Mouse (Mus musculus): ENCODE measurements around the gene Smcp. TPM values are rescaled to one million over a fixed set of nuclear protein-coding genes. Genes with fewer than 3 reads are reported as not detected.

Gene Smcp
- total and polyA plus RNA-seq, 3 experiments = 0.86 TPM; not detected in 2

DNA sequence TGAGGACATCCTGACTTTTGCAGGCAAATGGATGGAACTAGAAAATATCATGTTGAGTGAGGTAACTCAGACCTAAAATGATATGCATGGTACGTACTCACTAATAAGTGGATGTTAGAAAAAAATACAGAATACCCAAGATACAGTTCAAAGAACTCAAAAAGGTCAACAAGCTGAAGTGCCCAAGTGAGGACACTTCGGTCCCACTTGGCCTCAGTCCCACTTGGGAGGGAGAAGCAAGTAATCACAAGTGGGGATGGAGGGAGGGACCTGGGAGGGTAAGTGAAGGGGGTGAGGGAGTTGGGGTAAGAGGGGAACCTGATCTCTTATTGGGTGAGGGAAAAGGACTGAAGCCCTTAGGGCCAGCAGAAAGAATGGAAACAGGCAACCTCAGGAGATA, 20.0 kb downstream of the Smcp start:
- no peak for TF ChIP-seq EP300 (IDR thresholded peaks at IDR 0.05; ENCODE audit: insufficient read depth, low read depth, low read length)
- TF ChIP-seq CTCF (IDR thresholded peaks at IDR 0.05) = no peak
- TF ChIP-seq POLR2A (IDR thresholded peaks at IDR 0.05; ENCODE audit: insufficient read depth, low read depth, low read length) = no peak
- Histone ChIP-seq H3K27me3 (ENCODE audit: control insufficient read depth, insufficient read depth, low read length) (no peaks in the 10 kb centered on the region), H3K79me2 (replicated peaks; ENCODE audit: control insufficient read depth, insufficient read depth, low read length) (no peaks in the 10 kb centered on the region), H3K9ac (ENCODE audit: low read depth, low read length) (no peak overlapping the region), H3K27ac (no peak overlapping the region), H3K4me1 (ENCODE audit: control insufficient read depth, insufficient read depth, low read length) (no peaks in the 10 kb centered on the region), H3K4me3 (no peak overlapping the region), H3K36me3 (ENCODE audit: control insufficient read depth, insufficient read depth, low read length) (no peaks in the 10 kb centered on the region)
- intact Hi-C loops (cut with DNase I) = no loop called here
- no peak for DNase-seq
- 84% methylated on average over 2 of the region's 2 CpGs for WGBS

DNA sequence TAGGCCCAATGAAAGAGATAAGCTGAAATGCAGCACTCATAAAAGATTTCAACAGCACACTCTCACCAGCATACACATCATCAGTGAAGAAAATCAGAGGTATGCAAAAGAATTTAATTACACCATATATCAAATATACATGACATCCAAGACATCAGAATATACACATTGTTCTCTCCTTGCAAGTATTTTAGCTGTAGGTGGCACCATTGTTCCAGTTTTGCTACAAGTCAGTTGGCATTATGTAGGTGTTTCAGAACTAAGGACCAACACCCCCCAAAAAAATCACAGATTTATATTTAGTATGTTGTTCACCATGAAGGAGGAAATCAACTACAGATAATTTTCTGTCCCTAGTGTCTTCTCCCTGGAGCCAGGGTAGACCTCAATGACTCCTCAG, 23.4 kb downstream of the Smcp start:
- Histone ChIP-seq H3K27me3 (ENCODE audit: control insufficient read depth, insufficient read depth, low read length) (no peaks in the 10 kb centered on the region), H3K9ac (ENCODE audit: low read depth, low read length) (no peak overlapping the region), H3K79me2 (replicated peaks; ENCODE audit: control insufficient read depth, insufficient read depth, low read length) (no peaks in the 10 kb centered on the region), H3K4me1 (ENCODE audit: control insufficient read depth, insufficient read depth, low read length) (no peaks in the 10 kb centered on the region), H3K27ac (no peak overlapping the region), H3K4me3 (no peak overlapping the region), H3K36me3 (ENCODE audit: control insufficient read depth, insufficient read depth, low read length) (no peaks in the 10 kb centered on the region)
- no peak for DNase-seq
- no peak for TF ChIP-seq CTCF (IDR thresholded peaks at IDR 0.05)
- no peak for TF ChIP-seq EP300 (IDR thresholded peaks at IDR 0.05; ENCODE audit: insufficient read depth, low read depth, low read length)
- no peak for TF ChIP-seq POLR2A (IDR thresholded peaks at IDR 0.05; ENCODE audit: insufficient read depth, low read depth, low read length)
- intact Hi-C loops (cut with DNase I) = no loop called here

DNA sequence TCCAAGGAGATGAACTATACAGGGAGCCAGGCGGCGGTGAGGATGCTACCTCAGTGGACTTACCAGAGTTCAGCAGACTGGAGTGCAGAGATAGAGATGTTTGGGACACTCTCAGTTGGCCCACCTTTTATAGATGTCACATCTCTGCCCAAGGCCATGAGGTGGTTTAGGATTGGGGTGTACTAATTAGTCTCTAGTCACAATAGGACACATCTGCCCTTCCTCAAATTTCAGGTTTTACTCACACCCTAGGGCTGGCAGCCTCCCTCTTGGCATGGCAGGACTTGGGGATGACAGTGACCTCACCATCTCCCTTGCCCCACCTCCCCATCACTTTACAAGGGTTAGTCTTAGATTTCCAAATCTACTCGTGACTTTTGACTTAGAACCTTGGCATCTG, 54.4 kb downstream of the Smcp start, which contains the start of gene 2310046K23Rik:
Gene 2310046K23Rik, minus strand, starts transcription at position 101 of the 400 bp plus-strand sequence.
- TF ChIP-seq POLR2A (IDR thresholded peaks at IDR 0.05; ENCODE audit: insufficient read depth, low read depth, low read length) (no peak), EP300 (IDR thresholded peaks at IDR 0.05; ENCODE audit: insufficient read depth, low read depth, low read length) (no peak), CTCF (IDR thresholded peaks at IDR 0.05) (no peak)
- Histone ChIP-seq H3K27me3 (ENCODE audit: control insufficient read depth, insufficient read depth, low read length) (no peaks in the 10 kb centered on the region), H3K9ac (ENCODE audit: low read depth, low read length) (no peak within 1 kb of the TSS), H3K79me2 (replicated peaks; ENCODE audit: control insufficient read depth, insufficient read depth, low read length) (no peaks in the 10 kb centered on the region), H3K27ac (no peak within 1 kb of the TSS), H3K36me3 (ENCODE audit: control insufficient read depth, insufficient read depth, low read length) (no peaks in the 10 kb centered on the region), H3K4me1 (ENCODE audit: control insufficient read depth, insufficient read depth, low read length) (no peaks in the 10 kb centered on the region), H3K4me3 (no peak within 1 kb of the TSS)
- WGBS = 69% methylated on average over 3 of the region's 3 CpGs
- DNase-seq = no peak
- intact Hi-C loops (cut with DNase I) = no loop called here

Other genes starting within 250 kb of the Smcp start
- not detected for gene Sprr2d, start 249.9 kb downstream of the Smcp start, total RNA-seq (2021)
- gene Sprr2d, start 249.9 kb downstream of the Smcp start, polyA plus RNA-seq (2012; rRNA removed) = not detected in 2 replicates
- gene Sprr2e, start 236.9 kb downstream of the Smcp start, total RNA-seq (2021) = not detected
- gene Sprr2e, start 236.9 kb downstream of the Smcp start, polyA plus RNA-seq (2012; rRNA removed) = not detected in 2 replicates
- gene Sprr2f, start 223.8 kb downstream of the Smcp start, total RNA-seq (2021) = not detected
- not detected in 2 replicates for gene Sprr2f, start 223.8 kb downstream of the Smcp start, polyA plus RNA-seq (2012; rRNA removed)
- gene Sprr2h, start 203.3 kb downstream of the Smcp start, total RNA-seq (2021) = not detected
- gene Sprr2h, start 203.3 kb downstream of the Smcp start, polyA plus RNA-seq (2012; rRNA removed) = not detected in 2 replicates
- gene Sprr2i, start 181.0 kb downstream of the Smcp start, total RNA-seq (2021) = not detected
- not detected in 2 replicates for gene Sprr2i, start 181.0 kb downstream of the Smcp start, polyA plus RNA-seq (2012; rRNA removed)
- not detected for gene Sprr2j-ps, start 170.9 kb downstream of the Smcp start, total RNA-seq (2021)
- gene Sprr2j-ps, start 170.9 kb downstream of the Smcp start, polyA plus RNA-seq (2012; rRNA removed) = not detected in 2 replicates
- 1 to 10 TPM; 3.3 to 3.5 TPM for gene Gm9774, start 159.6 kb downstream of the Smcp start, total RNA-seq (2021)
- 4.6 and 4.7 TPM in 2 replicates for gene Gm9774, start 159.6 kb downstream of the Smcp start, polyA plus RNA-seq (2012; rRNA removed)
- gene Sprr2k, start 156.4 kb downstream of the Smcp start, total RNA-seq (2021) = not detected
- not detected in 2 replicates for gene Sprr2k, start 156.4 kb downstream of the Smcp start, polyA plus RNA-seq (2012; rRNA removed)
- not detected for gene Sprr1b, start 150.2 kb downstream of the Smcp start, total RNA-seq (2021)
- not detected in 2 replicates for gene Sprr1b, start 150.2 kb downstream of the Smcp start, polyA plus RNA-seq (2012; rRNA removed)
- gene Sprr3, start 130.3 kb downstream of the Smcp start, total RNA-seq (2021) = not detected
- not detected in 2 replicates for gene Sprr3, start 130.3 kb downstream of the Smcp start, polyA plus RNA-seq (2012; rRNA removed)
- not detected for gene Sprr1a, start 103.1 kb downstream of the Smcp start, total RNA-seq (2021)
- gene Sprr1a, start 103.1 kb downstream of the Smcp start, polyA plus RNA-seq (2012; rRNA removed) = 0.66 TPM in 1 of 2 replicates, not detected in the other
- gene Sprr4, start 88.5 kb downstream of the Smcp start, total RNA-seq (2021) = not detected
- not detected in 2 replicates for gene Sprr4, start 88.5 kb downstream of the Smcp start, polyA plus RNA-seq (2012; rRNA removed)
- not detected for gene 2310046K23Rik, start 54.5 kb downstream of the Smcp start, total RNA-seq (2021)
- gene 2310046K23Rik, start 54.5 kb downstream of the Smcp start, polyA plus RNA-seq (2012; rRNA removed) = not detected in 2 replicates
- not detected for gene Ivl, start 15.3 kb downstream of the Smcp start, total RNA-seq (2021)
- not detected in 2 replicates for gene Ivl, start 15.3 kb downstream of the Smcp start, polyA plus RNA-seq (2012; rRNA removed)
- gene 2210017I01Rik, start 18.5 kb upstream of the Smcp start, total RNA-seq (2021) = not detected
- not detected in 2 replicates for gene 2210017I01Rik, start 18.5 kb upstream of the Smcp start, polyA plus RNA-seq (2012; rRNA removed)
- gene Lce6a, start 32.7 kb upstream of the Smcp start, total RNA-seq (2021) = not detected
- not detected in 2 replicates for gene Lce6a, start 32.7 kb upstream of the Smcp start, polyA plus RNA-seq (2012; rRNA removed)
- gene Lce1a1, start 59.3 kb upstream of the Smcp start, total RNA-seq (2021) = not detected
- not detected in 2 replicates for gene Lce1a1, start 59.3 kb upstream of the Smcp start, polyA plus RNA-seq (2012; rRNA removed)
- gene Lce1b, start 67.9 kb upstream of the Smcp start, total RNA-seq (2021) = not detected
- not detected in 2 replicates for gene Lce1b, start 67.9 kb upstream of the Smcp start, polyA plus RNA-seq (2012; rRNA removed)
- gene Lce1a2, start 81.3 kb upstream of the Smcp start, total RNA-seq (2021) = not detected
- not detected in 2 replicates for gene Lce1a2, start 81.3 kb upstream of the Smcp start, polyA plus RNA-seq (2012; rRNA removed)
- gene Lce1c, start 90.2 kb upstream of the Smcp start, total RNA-seq (2021) = not detected
- not detected in 2 replicates for gene Lce1c, start 90.2 kb upstream of the Smcp start, polyA plus RNA-seq (2012; rRNA removed)
- not detected for gene Lce1d, start 98.2 kb upstream of the Smcp start, total RNA-seq (2021)
- not detected in 2 replicates for gene Lce1d, start 98.2 kb upstream of the Smcp start, polyA plus RNA-seq (2012; rRNA removed)
- gene Lce1e, start 120.1 kb upstream of the Smcp start, total RNA-seq (2021) = not detected
- not detected in 2 replicates for gene Lce1e, start 120.1 kb upstream of the Smcp start, polyA plus RNA-seq (2012; rRNA removed)
- gene Lce1f, start 131.4 kb upstream of the Smcp start, total RNA-seq (2021) = not detected
- not detected in 2 replicates for gene Lce1f, start 131.4 kb upstream of the Smcp start, polyA plus RNA-seq (2012; rRNA removed)
- not detected for gene Gm38119, start 150.1 kb upstream of the Smcp start, total RNA-seq (2021)
- not detected in 2 replicates for gene Gm38119, start 150.1 kb upstream of the Smcp start, polyA plus RNA-seq (2012; rRNA removed)
- not detected for gene Lce1g, start 163.3 kb upstream of the Smcp start, total RNA-seq (2021)
- gene Lce1g, start 163.3 kb upstream of the Smcp start, polyA plus RNA-seq (2012; rRNA removed) = not detected in 2 replicates
- gene Lce1h, start 176.1 kb upstream of the Smcp start, total RNA-seq (2021) = not detected
- not detected in 2 replicates for gene Lce1h, start 176.1 kb upstream of the Smcp start, polyA plus RNA-seq (2012; rRNA removed)
- not detected for gene Lce1i, start 189.9 kb upstream of the Smcp start, total RNA-seq (2021)
- not detected in 2 replicates for gene Lce1i, start 189.9 kb upstream of the Smcp start, polyA plus RNA-seq (2012; rRNA removed)
- not detected for gene Lce1j, start 201.5 kb upstream of the Smcp start, total RNA-seq (2021)
- gene Lce1j, start 201.5 kb upstream of the Smcp start, polyA plus RNA-seq (2012; rRNA removed) = not detected in 2 replicates
- gene Lce1k, start 218.9 kb upstream of the Smcp start, total RNA-seq (2021) = not detected
- not detected in 2 replicates for gene Lce1k, start 218.9 kb upstream of the Smcp start, polyA plus RNA-seq (2012; rRNA removed)
- not detected for gene Kprp, start 238.2 kb upstream of the Smcp start, total RNA-seq (2021)
- not detected in 2 replicates for gene Kprp, start 238.2 kb upstream of the Smcp start, polyA plus RNA-seq (2012; rRNA removed)